In genomic region chr6:47769861-47770260, GRCm38 (mm10) we compare ENCODE assay signal across 7 mouse cellular contexts.
A peak's percentile ranks its signal among the peaks of the same experiment; 100 is the strongest.
DNase-seq lines count a peak whose midpoint lies in the region.

No protein-coding gene starts in this region.

- DNase-seq in B cell, adult 2 months, result peak; percentile 13 to 18
- DNase-seq in cerebellum, adult 11-12 months, result peak; percentile 68
- peak; percentile 83 for DNase-seq in cerebellum, adult 9-10 months
- DNase-seq in heart, adult 11 months, result peak; percentile 89
- DNase-seq in layer of hippocampus, adult 9-11 months, result peak; percentile 53
- peak; percentile 8 for DNase-seq in lung, postnatal 10 days
- DNase-seq in thymus, postnatal 14 days, result peak; percentile 2

Comparison
In these comparisons a context has a peak if more than half of its experiments do, and no peak if none do; other contexts are left out.
1. Peak in every context shown above with its lines: DNase-seq.
2. DNase-seq: peak in every context shown above with its lines; median percentile 89 in heart, adult 11 months; 83 in cerebellum, adult 9-10 months; 68 in cerebellum, adult 11-12 months; 53 in layer of hippocampus, adult 9-11 months; 16 in B cell, adult 2 months; 8 in lung, postnatal 10 days; 2 in thymus, postnatal 14 days.